Mouse (Mus musculus) CH12.LX (cell line): Measurements from ENCODE around the gene Slc23a2.

Experiments
- CTCF ChIP-seq, 2 experiments: IDR thresholded peaks in 1 of 2; conservative IDR thresholded peaks in 1 of 2; 2 replicates each; pipeline ENCODE4 v1.5.1; 2011 to 2012; ENCODE audit warnings: low read depth in 2 of 2, low read length in 2 of 2, improper control_type of control experiment in 1 of 2, inconsistent platforms in 1 of 2, mild to moderate bottlenecking in 1 of 2, moderate library complexity in 1 of 2
- EP300 ChIP-seq: IDR thresholded peaks from 2 replicates; pipeline ENCODE4 v1.6.1; 2011; ENCODE audit warnings: low read length, improper control_type of control experiment
- ETS1 ChIP-seq: conservative IDR thresholded peaks from 2 replicates; pipeline ENCODE4 v1.6.1; 2012; ENCODE audit warnings: low read depth, mild to moderate bottlenecking, inconsistent platforms, low read length, improper control_type of control experiment, moderate library complexity
- NRF1 ChIP-seq: IDR thresholded peaks from 2 replicates; pipeline ENCODE4 v1.6.1; 2014; ENCODE audit warnings: low read depth, mild to moderate bottlenecking, inconsistent platforms, low read length, improper control_type of control experiment, moderate library complexity
- SIN3A ChIP-seq: IDR thresholded peaks from 2 replicates; pipeline ENCODE4 v1.6.1; 2012; ENCODE audit warnings: low read length, improper control_type of control experiment, inconsistent platforms
- TCF12 ChIP-seq: IDR thresholded peaks from 2 replicates; pipeline ENCODE4 v1.6.1; 2014; ENCODE audit warnings: low read depth, mild to moderate bottlenecking, inconsistent platforms, low read length, improper control_type of control experiment

- TF ChIP-seq ETS1 = no peak
- no peak for TF ChIP-seq TCF12
- TF ChIP-seq CTCF (conservative IDR thresholded peaks at IDR 0.05 in 1 of 2, IDR thresholded peaks at IDR 0.05 in 1 of 2; ENCODE audit: low read depth in 2 of 2, low read length in 2 of 2) = no peak
- no peak for TF ChIP-seq NRF1
- TF ChIP-seq SIN3A = no peak
- no peak for TF ChIP-seq EP300
Observed at GRCm38 (mm10) chr2:132030418-132031363, 114.2 kb downstream of the Slc23a2 start.
